Mouse (Mus musculus): Measurements from ENCODE around the gene Tcstv1. TPM values are rescaled to one million over a fixed set of nuclear protein-coding genes. Genes with fewer than 3 reads are reported as not detected.
A peak's percentile ranks its signal among the peaks of the same experiment; 100 is the strongest.
"Not testable (repeated sequence)": the region's sequence is repeated elsewhere in the genome, so short reads cannot be mapped to it uniquely, and the experiment has no call there.

Gene Tcstv1
- not detected in 2 replicates for polyA plus RNA-seq (2012; rRNA removed)

DNA sequence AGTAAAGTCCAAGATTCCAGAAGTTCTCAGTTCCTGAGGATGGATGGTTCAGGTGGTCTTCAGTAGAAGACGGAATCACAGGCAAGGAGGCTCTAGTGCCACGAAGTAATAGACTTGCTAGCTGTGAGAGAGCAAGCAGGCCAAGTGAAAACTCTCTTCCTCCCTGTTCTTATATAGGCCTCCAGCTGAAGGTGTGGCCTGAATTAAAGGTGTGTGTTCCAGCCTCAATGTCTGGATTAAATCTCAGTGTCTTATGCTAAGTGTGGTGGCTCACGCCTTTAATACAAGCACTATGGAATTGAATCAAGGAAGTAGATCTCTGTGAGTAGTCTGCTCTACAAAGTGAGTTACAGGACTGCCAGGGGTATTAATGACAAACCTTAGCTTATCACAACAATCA is at the start of gene Tcstv1:
Gene Tcstv1 (minus strand): TSS at position 101 of the 400 bp plus-strand sequence.
- not testable (repeated sequence) for H3K36me3 ChIP-seq (ENCODE audit: control insufficient read depth, insufficient read depth, low read length); H3K4me1 ChIP-seq (ENCODE audit: control insufficient read depth, insufficient read depth, insufficient read length); H3K27ac ChIP-seq (ENCODE audit: insufficient read depth, low read length); DNase-seq (ENCODE audit: low read depth in 1 of 2, low spot score in 2 of 2); H3K4me3 ChIP-seq (ENCODE audit: extremely low read depth, insufficient read depth, insufficient read length); H3K27me3 ChIP-seq (ENCODE audit: control insufficient read depth, insufficient read depth, low read length)
- WGBS = 85% methylated on average over 3 of the region's 3 CpGs

- H3K4me3 ChIP-seq (ENCODE audit: extremely low read depth, insufficient read depth, insufficient read length); H3K27ac ChIP-seq (ENCODE audit: insufficient read depth, low read length); H3K27me3 ChIP-seq (ENCODE audit: control insufficient read depth, insufficient read depth, low read length); H3K4me1 ChIP-seq (ENCODE audit: control insufficient read depth, insufficient read depth, insufficient read length); H3K36me3 ChIP-seq (ENCODE audit: control insufficient read depth, insufficient read depth, low read length); DNase-seq (ENCODE audit: low read depth in 1 of 2, low spot score in 2 of 2): not testable (repeated sequence)
- WGBS = 100% methylated on average over 1 of the region's 5 CpGs
Observed at GRCm38 (mm10) chr13:119929172-119929571, 34.6 kb upstream of the Tcstv1 start, which contains the start of gene Gm21761. Gm21761 (minus strand) TSS chr13:119929272.

- WGBS = 33% methylated on average over 3 of the region's 3 CpGs
- not testable (repeated sequence) for H3K4me1 ChIP-seq (ENCODE audit: control insufficient read depth, insufficient read depth, insufficient read length); H3K27ac ChIP-seq (ENCODE audit: insufficient read depth, low read length); H3K4me3 ChIP-seq (ENCODE audit: extremely low read depth, insufficient read depth, insufficient read length); DNase-seq (ENCODE audit: low read depth in 1 of 2, low spot score in 2 of 2); H3K36me3 ChIP-seq (ENCODE audit: control insufficient read depth, insufficient read depth, low read length); H3K27me3 ChIP-seq (ENCODE audit: control insufficient read depth, insufficient read depth, low read length)
Observed at GRCm38 (mm10) chr13:119924597-119925340, 30.2 kb upstream of the Tcstv1 start.

DNA sequence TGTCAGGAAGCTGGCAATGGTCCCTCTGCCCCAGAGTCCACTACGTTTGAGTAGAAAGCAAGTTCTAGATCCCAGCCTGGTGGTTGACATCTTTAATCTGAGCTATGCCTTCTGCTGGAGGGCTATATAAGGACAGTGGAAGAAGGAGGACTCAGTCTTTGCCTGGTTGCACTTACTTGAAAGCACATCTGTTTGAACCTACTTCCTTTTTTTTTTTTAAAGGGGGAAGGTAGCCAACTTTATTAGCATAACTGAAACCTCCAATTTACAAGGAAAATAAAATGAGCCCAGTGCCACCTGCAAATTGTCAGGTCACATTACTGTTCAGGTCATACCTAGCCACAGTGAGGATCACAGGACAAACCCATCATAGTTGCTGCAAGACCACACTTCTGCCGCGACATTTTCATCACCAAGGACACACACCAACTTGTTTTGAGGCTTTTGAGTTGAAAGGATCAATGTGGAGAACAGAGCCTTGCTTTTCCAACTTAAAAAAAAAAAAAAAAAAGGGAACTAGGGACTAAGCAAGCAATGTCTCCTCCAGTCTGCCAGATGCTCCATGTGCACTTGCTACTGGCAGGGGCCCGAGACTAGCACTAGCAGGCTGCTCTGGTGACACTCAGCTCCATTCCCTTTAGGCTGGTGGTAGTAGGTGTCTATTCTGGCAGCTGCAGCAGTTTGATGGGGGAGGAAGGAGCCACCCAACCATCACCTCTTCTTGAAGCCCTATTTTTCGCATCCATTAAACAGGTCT is 22.6 kb upstream of the Tcstv1 start:
- WGBS = 10% methylated on average over 4 of the region's 5 CpGs
- not testable (repeated sequence) for H3K4me1 ChIP-seq (ENCODE audit: control insufficient read depth, insufficient read depth, insufficient read length); H3K4me3 ChIP-seq (ENCODE audit: extremely low read depth, insufficient read depth, insufficient read length); H3K27me3 ChIP-seq (ENCODE audit: control insufficient read depth, insufficient read depth, low read length); H3K36me3 ChIP-seq (ENCODE audit: control insufficient read depth, insufficient read depth, low read length)
- DNase-seq (ENCODE audit: low read depth in 1 of 2, low spot score in 2 of 2) = peak in 1 of 2 experiments; percentile 15
- H3K27ac ChIP-seq (ENCODE audit: insufficient read depth, low read length) = peak overlapping the region; percentile 74

GRCm38 (mm10) chr13:119916449-119916848 is 21.9 kb upstream of the Tcstv1 start:
- H3K27me3 ChIP-seq (ENCODE audit: control insufficient read depth, insufficient read depth, low read length); H3K4me3 ChIP-seq (ENCODE audit: extremely low read depth, insufficient read depth, insufficient read length); H3K36me3 ChIP-seq (ENCODE audit: control insufficient read depth, insufficient read depth, low read length); H3K4me1 ChIP-seq (ENCODE audit: control insufficient read depth, insufficient read depth, insufficient read length): not testable (repeated sequence)
- peak overlapping the region; percentile 74 for H3K27ac ChIP-seq (ENCODE audit: insufficient read depth, low read length)
- WGBS = 9% methylated on average over 2 of the region's 2 CpGs
- DNase-seq (ENCODE audit: low read depth in 1 of 2, low spot score in 2 of 2) = peak in 1 of 2 experiments; percentile 5

DNA sequence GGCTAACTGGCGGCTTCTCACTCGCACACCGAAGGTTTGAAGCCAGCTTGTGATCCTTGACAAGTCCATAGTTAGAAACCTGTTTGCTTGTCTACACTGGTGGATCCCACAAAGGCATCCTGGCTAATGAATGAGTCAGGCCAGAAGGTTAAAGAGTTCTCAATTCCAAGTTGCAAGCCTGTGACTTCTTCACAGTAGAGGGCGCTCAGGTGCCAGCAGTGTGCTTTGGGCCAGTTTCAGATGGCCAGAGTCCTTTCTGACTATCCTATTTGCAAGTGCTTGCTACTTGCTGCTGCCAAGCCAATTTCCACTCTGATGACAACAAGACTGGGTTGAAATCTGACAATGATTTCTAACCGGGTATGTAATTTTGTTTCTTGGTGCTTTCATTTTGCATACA is 4.0 kb upstream of the Tcstv1 start:
- H3K4me1 ChIP-seq (ENCODE audit: control insufficient read depth, insufficient read depth, insufficient read length); DNase-seq (ENCODE audit: low read depth in 1 of 2, low spot score in 2 of 2); H3K27me3 ChIP-seq (ENCODE audit: control insufficient read depth, insufficient read depth, low read length); H3K27ac ChIP-seq (ENCODE audit: insufficient read depth, low read length); H3K4me3 ChIP-seq (ENCODE audit: extremely low read depth, insufficient read depth, insufficient read length); H3K36me3 ChIP-seq (ENCODE audit: control insufficient read depth, insufficient read depth, low read length): not testable (repeated sequence)
- 53% methylated on average over 5 of the region's 5 CpGs for WGBS

DNA sequence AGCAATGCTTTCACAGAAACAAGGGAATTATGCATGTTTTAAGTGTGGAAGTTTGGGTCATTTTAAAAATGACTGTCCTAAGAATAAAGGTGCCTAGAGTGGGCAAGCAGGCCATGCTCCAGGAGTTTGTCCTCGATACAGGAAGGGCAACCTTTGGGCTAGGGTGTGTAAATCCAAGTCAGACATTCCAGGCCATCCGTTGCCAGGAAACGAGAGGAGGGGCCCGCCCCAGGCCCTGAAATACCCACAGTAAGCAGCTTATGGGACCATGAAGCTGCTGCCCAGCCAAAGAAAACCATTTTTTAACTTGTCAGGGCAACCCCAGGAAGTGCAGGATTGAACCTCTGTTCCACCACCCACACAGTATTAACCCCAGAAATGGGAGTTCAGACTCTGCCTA is 7.7 kb downstream of the Tcstv1 start:
- DNase-seq (ENCODE audit: low read depth in 1 of 2, low spot score in 2 of 2) = not testable (repeated sequence)

DNA sequence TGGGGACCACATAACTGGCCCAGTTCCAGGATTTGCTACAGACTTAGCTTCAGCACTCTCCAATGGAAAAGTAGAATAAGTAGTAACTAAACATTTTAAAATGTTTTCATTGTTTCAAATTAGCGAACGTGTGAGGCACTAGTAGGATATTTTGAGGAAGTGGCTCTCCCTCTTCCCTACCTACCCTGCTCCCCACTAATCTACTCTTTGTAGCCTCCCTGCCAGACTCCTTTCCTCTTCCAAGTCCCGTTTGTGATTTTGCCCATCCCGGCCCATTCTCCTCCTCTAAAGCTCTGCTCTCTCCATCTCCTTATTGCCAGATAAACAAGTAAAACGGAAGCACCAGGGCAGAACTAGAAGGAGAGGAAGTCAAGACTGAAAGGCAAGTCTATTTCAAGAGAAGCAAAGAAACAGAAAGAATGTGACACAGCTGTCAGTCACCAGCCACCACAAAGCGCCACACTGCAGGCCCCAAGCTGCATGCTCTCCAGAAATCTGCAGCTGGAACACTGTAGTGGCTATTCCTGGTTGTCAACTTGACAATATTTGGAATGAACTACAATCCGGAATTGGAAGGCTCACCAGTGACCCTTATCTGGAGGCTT is 30.1 kb downstream of the Tcstv1 start:
- not testable (repeated sequence) for H3K27me3 ChIP-seq (ENCODE audit: control insufficient read depth, insufficient read depth, low read length); H3K36me3 ChIP-seq (ENCODE audit: control insufficient read depth, insufficient read depth, low read length); H3K27ac ChIP-seq (ENCODE audit: insufficient read depth, low read length); H3K4me1 ChIP-seq (ENCODE audit: control insufficient read depth, insufficient read depth, insufficient read length); DNase-seq (ENCODE audit: low read depth in 1 of 2, low spot score in 2 of 2); H3K4me3 ChIP-seq (ENCODE audit: extremely low read depth, insufficient read depth, insufficient read length)
- WGBS = 25% methylated on average over 6 of the region's 7 CpGs

More for the DNA sequence above, 7.7 kb downstream of the Tcstv1 start:
- H3K36me3 ChIP-seq (ENCODE audit: control insufficient read depth, insufficient read depth, low read length); H3K4me1 ChIP-seq (ENCODE audit: control insufficient read depth, insufficient read depth, insufficient read length); H3K27ac ChIP-seq (ENCODE audit: insufficient read depth, low read length); H3K4me3 ChIP-seq (ENCODE audit: extremely low read depth, insufficient read depth, insufficient read length); H3K27me3 ChIP-seq (ENCODE audit: control insufficient read depth, insufficient read depth, low read length): not testable (repeated sequence)
- WGBS = 66% methylated on average over 4 of the region's 4 CpGs

DNA sequence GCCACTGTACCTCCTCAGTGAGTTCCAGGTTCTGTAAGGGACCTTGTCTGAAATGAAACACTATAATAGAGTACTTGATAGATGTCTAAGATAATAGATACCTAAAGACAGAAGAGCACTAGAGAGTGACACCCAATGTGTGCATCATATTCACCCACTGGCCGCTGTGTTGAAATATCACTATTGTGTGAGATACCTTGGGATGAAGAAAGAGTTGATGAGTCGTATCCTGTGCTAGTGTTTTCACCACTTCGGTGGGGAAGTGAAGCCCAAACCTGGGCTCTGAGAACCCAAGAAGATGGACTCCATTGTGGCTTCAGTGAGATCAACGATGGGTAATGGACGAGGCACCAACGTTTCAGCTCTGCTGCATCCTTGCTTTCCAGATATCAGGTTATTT is 32.2 kb downstream of the Tcstv1 start:
- not testable (repeated sequence) for H3K4me1 ChIP-seq (ENCODE audit: control insufficient read depth, insufficient read depth, insufficient read length); H3K36me3 ChIP-seq (ENCODE audit: control insufficient read depth, insufficient read depth, low read length); DNase-seq (ENCODE audit: low read depth in 1 of 2, low spot score in 2 of 2); H3K27ac ChIP-seq (ENCODE audit: insufficient read depth, low read length); H3K27me3 ChIP-seq (ENCODE audit: control insufficient read depth, insufficient read depth, low read length); H3K4me3 ChIP-seq (ENCODE audit: extremely low read depth, insufficient read depth, insufficient read length)
- WGBS = no CpG with 5 or more reads among the region's 6 CpGs
